Mouse (Mus musculus) G1E (cell line): Measurements from ENCODE around the gene Zbtb17. TPM values are rescaled to one million over a fixed set of nuclear protein-coding genes. Genes with fewer than 3 reads are reported as not detected.

Experiments used
- ATAC-seq: 2 replicates; pipeline ENCODE4 v1.8.0; 2016; ENCODE audit warnings: mild to moderate bottlenecking; ENCODE audit not compliant: insufficient number of reproducible peaks, poor library complexity, low FRiP score, severe bottlenecking; ENCODE audit errors: extremely low read depth
- DNase-seq: peaks from one replicate; pipeline ENCODE4 v3.0.0; 2012; ENCODE audit warnings: low spot score
- H3K27me3 ChIP-seq: 2 replicates; pipeline ENCODE4 v1.6.1; 2012; ENCODE audit warnings: mild to moderate bottlenecking, low read length, inconsistent platforms; ENCODE audit not compliant: insufficient read depth
- H3K36me3 ChIP-seq: replicated peaks from 2 replicates; pipeline ENCODE3; 2012; ENCODE audit warnings: mild to moderate bottlenecking, inconsistent platforms
- H3K4me1 ChIP-seq: 2 replicates; pipeline ENCODE4 v1.6.1; 2012; ENCODE audit warnings: low read depth, low read length, inconsistent platforms, mixed read lengths; ENCODE audit not compliant: insufficient read depth
- H3K4me3 ChIP-seq: 2 replicates; pipeline ENCODE4 v1.5.1; 2012; ENCODE audit warnings: low read depth, mild to moderate bottlenecking, inconsistent platforms, low read length, moderate library complexity, mixed read lengths
- H3K9me3 ChIP-seq: replicated peaks from 2 replicates; pipeline ENCODE4 v1.6.1; 2012; ENCODE audit warnings: inconsistent platforms
- CTCF ChIP-seq: IDR thresholded peaks from 2 replicates; pipeline ENCODE4 v1.5.1; 2012; ENCODE audit warnings: low read depth, low read length, inconsistent platforms, mixed read lengths
- GATA1 ChIP-seq: IDR thresholded peaks from 2 replicates; pipeline ENCODE4 v1.6.1; 2012; ENCODE audit warnings: borderline replicate concordance, low read length, inconsistent platforms, mixed read lengths
- GATA2 ChIP-seq: IDR thresholded peaks from 2 replicates; pipeline ENCODE4 v1.6.1; 2012; ENCODE audit warnings: low read depth, low read length, inconsistent platforms, borderline replicate concordance
- POLR2AphosphoS5 ChIP-seq: IDR thresholded peaks from 2 replicates; pipeline ENCODE4 v1.6.1; 2012; ENCODE audit warnings: low read depth, low read length, inconsistent platforms; ENCODE audit not compliant: insufficient replicate concordance
- TAL1 ChIP-seq: conservative IDR thresholded peaks from 2 replicates; pipeline ENCODE4 v1.6.1; 2012; ENCODE audit warnings: low read depth, low read length, inconsistent platforms, mixed read lengths
- polyA plus RNA-seq: library from polyadenylated mRNA; stranded (reverse); fragments of >175 nt; gene quantifications from 2 replicates; pipeline ENCODE4 v1.2.3, GENCODE M21; 2012
- total RNA-seq, 2 experiments: library from RNA; stranded (forward) in 1 of 2; stranded (reverse) in 1 of 2; fragments of 200-1000 nt in 1 of 2; fragments of >200 nt in 1 of 2; fragmentation: Nextera tagmentation in 1 of 2; gene quantifications; 2 replicates each; pipeline ENCODE4 v1.2.3; 2014 to 2017

The Zbtb17 gene
- total and polyA plus RNA-seq, 3 experiments = 10.9 to 51.4 (median 15.9) TPM

DNA sequence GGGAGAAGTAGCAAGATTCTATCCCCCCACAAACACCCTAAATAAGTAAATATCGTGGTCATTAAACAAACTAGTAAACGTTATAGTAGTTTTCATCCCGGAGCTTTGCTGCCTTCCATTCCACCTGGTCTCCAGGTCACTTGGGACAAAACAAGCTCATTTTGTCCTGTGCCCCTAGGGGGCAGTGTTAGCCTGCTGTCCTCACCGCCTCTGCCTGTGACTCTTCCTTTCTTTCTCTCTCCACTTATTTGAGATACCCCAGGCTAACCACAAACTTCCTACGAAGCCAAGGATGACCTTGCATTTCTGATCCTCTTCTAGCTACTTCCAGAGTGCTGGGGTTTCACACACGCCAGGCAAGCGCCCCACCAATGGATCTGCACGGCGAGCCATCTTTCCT is 13.5 kb upstream of the Zbtb17 start:
- H3K4me3 ChIP-seq = no peak overlapping the region
- DNase-seq = no peak

DNA sequence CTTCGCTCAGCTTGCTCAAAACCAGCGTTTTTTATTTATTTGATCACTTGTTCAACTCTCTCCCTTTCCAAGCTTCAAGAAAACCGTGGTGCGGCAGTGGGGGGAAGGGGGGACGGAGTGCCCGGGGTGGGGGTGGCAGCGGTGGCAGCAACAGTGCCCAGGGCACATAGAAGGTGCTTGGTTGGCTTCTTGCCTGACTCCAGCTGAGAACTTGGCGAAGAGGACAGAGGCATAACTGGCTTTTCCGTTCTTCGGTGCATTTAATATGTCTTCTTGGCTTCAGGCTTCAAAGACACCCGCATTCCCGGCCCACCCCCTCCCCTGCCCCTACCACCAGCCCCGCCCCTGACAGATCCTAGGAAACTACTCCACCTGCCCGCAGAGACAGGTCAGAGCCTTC is 11.8 kb upstream of the Zbtb17 start:
- Histone ChIP-seq H3K27me3 (peaks cover 7% of the 10 kb centered on the region; the same call in 1 of the 2 replicates), H3K9me3 (no peaks in the 10 kb centered on the region), H3K4me3 (no peak overlapping the region), H3K36me3 (no peaks in the 10 kb centered on the region), H3K4me1 (no peaks in the 10 kb centered on the region)
- TF ChIP-seq CTCF (no peak), POLR2AphosphoS5 (no peak), GATA2 (no peak), GATA1 (no peak), TAL1 (no peak)
- no peak for ATAC-seq
- no peak for DNase-seq

More for the DNA sequence above, 13.5 kb upstream of the Zbtb17 start:
- Histone ChIP-seq H3K27me3 (peaks cover 9% of the 10 kb centered on the region; the same call in 1 of the 2 replicates), H3K4me1 (no peaks in the 10 kb centered on the region), H3K36me3 (no peaks in the 10 kb centered on the region), H3K9me3 (no peaks in the 10 kb centered on the region)
- no peak for TF ChIP-seq GATA1
- no peak for TF ChIP-seq TAL1
- TF ChIP-seq GATA2 = no peak
- no peak for TF ChIP-seq CTCF
- no peak for TF ChIP-seq POLR2AphosphoS5
- no peak for ATAC-seq

DNA sequence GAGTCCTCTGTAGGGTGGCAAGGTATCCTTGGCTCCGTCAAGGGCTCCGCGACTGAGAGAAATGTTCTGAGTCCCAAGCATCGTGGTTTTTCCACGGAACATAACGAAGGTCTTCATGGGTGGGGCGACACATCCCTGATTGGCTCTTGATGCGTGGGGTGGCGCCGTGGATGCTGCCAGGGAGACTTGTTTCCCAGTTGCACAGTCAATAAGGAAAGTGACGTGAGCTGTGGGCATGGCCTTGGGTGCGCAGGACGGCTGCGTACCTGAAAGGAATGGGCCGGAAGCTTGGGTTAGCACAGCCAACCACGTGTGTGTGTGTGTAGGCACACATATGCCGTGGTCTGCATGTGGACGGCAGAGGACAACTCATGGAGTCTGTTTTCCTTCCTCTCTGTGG is 11.3 kb upstream of the Zbtb17 start:
- H3K4me3 ChIP-seq = no peak overlapping the region
- H3K9me3 ChIP-seq = no peaks in the 10 kb centered on the region
- H3K4me1 ChIP-seq = no peaks in the 10 kb centered on the region
- no peak for TF ChIP-seq CTCF
- DNase-seq (no peak), ATAC-seq (no peak)
- peaks cover 7% of the 10 kb centered on the region; the same call in 1 of the 2 replicates for H3K27me3 ChIP-seq
- no peaks in the 10 kb centered on the region for H3K36me3 ChIP-seq

DNA sequence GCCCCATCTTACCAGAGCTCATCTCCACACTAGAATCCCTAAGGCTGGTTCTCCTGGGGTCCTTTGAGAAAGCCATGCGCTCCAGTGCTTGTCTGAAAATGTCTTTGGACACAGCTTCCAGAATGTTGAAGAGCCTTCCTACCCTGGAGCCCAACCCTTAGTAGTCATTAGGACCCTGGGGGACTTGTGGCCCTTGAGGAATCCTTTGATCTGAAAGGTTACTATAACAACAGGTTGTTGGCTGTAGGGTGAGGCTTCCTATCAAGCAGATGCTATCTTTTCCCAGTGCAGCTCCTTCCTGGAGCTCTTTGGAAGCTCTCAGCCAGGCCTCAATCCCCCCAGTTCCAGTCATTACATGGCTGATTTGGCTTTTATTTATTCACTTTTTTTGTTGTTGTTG is 8.5 kb upstream of the Zbtb17 start, which contains the start of gene Srarp:
Gene Srarp, minus strand, starts transcription at position 132 of the 400 bp plus-strand sequence.
- TF ChIP-seq GATA2 (no peak), CTCF (no peak), TAL1 (no peak), POLR2AphosphoS5 (no peak), GATA1 (no peak)
- Histone ChIP-seq H3K9me3 (no peaks in the 10 kb centered on the region), H3K27me3 (peaks cover 7% of the 10 kb centered on the region; the same call in 1 of the 2 replicates), H3K4me1 (peaks cover 3% of the 10 kb centered on the region; the same call in 1 of the 2 replicates), H3K36me3 (no peaks in the 10 kb centered on the region), H3K4me3 (no peak within 1 kb of the TSS)
- ATAC-seq (no peak), DNase-seq (no peak)

DNA sequence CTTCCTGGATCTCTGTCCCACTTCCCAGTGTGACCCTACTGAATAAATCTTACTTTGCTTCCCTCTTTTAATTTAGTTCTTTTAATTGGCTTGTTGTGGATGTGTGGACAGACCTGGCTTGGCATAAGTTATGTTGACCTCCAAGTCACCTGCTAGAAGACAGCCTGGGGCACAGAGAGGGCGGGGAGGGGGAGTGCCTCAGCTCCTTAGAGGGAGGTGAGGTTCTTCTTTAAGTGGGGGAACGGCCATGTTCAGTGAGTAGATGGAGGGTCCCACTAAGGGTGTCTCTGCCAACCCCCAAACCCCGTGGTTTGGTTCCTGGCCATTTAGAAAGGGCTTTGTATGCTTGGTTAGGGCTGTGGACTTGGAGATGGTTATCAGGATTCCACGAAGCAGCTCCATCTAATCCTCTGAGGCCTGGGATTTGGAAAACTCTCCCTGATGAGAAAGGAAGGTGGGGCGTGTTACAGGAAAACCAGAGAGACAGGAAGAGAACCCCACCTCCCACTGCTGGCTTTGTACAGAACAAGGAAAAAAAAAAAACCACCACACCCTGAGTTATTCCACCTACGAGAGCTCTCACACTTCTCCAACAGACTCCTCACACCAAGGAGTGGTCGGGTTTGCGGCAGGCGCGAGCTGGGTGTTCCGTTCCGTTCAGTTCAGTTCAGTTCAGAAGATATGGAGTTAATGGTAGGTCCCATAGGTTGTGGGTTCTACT is 5.2 kb upstream of the Zbtb17 start:
- Histone ChIP-seq H3K27me3 (0 out of 2 replicates have a peak, but pooled peaks cover 2% of the 10 kb centered on the region), H3K4me3 (no peak overlapping the region), H3K4me1 (peaks cover 13% of the 10 kb centered on the region), H3K9me3 (no peaks in the 10 kb centered on the region), H3K36me3 (no peaks in the 10 kb centered on the region)
- TF ChIP-seq CTCF (no peak), GATA2 (no peak), POLR2AphosphoS5 (no peak), TAL1 (no peak), GATA1 (no peak)
- ATAC-seq (no peak), DNase-seq (no peak)

DNA sequence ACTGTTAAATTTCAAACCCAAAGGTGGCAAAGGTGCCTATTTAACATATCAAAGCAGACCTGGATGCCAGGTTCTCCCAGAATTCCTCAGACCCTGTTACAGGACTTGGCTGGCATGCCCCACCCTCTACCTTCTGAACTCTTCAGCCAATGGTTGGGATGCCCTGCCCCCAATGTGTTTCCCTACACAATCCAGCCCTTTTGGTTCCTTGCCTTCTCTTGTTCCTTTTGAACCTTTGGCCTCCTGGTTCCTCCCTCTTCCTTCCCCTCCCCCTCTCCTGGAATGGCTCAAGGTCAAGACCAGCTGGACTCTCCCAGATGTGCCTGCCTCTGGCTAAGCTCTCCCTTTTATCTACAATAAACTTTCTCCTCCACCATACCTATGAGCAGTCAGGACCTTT is 3.6 kb upstream of the Zbtb17 start:
- ATAC-seq = no peak
- H3K36me3 ChIP-seq = no peaks in the 10 kb centered on the region
- TF ChIP-seq TAL1 (no peak), GATA2 (no peak), GATA1 (no peak), POLR2AphosphoS5 (no peak), CTCF (no peak)
- no peak overlapping the region for H3K4me3 ChIP-seq
- H3K4me1 ChIP-seq = peaks cover 23% of the 10 kb centered on the region
- H3K9me3 ChIP-seq = no peaks in the 10 kb centered on the region
- DNase-seq = no peak
- 0 out of 2 replicates have a peak, but pooled peaks cover 2% of the 10 kb centered on the region for H3K27me3 ChIP-seq

DNA sequence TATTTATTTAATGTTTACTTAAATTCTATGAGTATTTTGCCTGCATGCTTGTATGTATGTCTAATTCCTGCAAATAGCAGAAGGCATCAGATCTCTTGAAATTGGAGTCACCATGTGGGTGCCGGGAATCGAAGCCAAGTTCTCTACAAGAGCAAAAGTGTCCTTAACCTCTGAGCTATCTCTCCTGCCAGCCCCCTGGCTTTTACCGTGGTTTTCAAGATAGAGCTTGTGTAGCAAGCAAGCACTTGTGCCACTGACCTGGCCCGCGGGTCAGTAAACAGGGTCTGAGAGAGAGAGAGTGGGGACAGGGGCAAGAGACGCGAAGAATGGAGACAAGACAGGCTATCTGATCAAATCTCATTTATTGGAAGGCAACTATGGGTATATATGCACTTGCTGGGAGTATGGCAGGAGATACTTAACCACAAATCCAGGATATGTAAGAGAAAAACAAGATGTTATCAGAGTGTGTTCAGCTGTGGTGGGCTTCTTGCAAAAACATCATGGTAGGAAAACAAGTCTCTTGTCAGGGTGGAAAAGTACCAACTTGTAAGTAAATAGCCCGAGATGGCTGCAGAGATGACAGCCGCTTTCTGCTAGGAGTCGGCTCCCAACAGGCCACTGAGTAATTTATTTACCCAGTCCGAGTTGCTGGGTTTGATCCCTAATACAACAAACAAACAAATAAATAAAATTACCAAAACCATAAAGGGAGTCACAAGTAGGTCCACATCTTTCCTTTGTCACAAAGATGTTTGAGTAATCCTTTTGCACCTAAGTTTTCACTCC is 619 bp upstream of the Zbtb17 start:
- no peak for DNase-seq
- H3K4me1 ChIP-seq = peaks cover 31% of the 10 kb centered on the region

More for the DNA sequence above, 619 bp upstream of the Zbtb17 start:
- TF ChIP-seq POLR2AphosphoS5 = no peak
- TF ChIP-seq CTCF = no peak
- no peak for TF ChIP-seq GATA2
- no peak for TF ChIP-seq TAL1
- TF ChIP-seq GATA1 = no peak
- Histone ChIP-seq H3K9me3 (no peaks in the 10 kb centered on the region), H3K27me3 (0 out of 2 replicates have a peak, but pooled peaks cover 2% of the 10 kb centered on the region), H3K36me3 (peaks cover 25% of the 10 kb centered on the region), H3K4me3 (peak overlapping the region; percentile 92)
- no peak for ATAC-seq
